Mouse (Mus musculus) monocyte, adult 59 days (primary cell): ENCODE results near the gene Ngfr. TPM values are rescaled to one million over a fixed set of nuclear protein-coding genes. Genes with fewer than 3 reads are reported as not detected.

Source experiments
- total RNA-seq, 2 experiments: library from RNA; stranded (reverse); gene quantifications; one replicate each; pipeline ENCODE4 v1.2.4; 2023

The Ngfr gene
- total RNA-seq: 1 to 10 TPM in 1 of 2 experiments, under 1 TPM in 1; 0.86 to 1.4 TPM

GRCm38 (mm10) chr11:95587423-95587951, at the start of gene Ngfr:
TSS of gene Ngfr (minus strand) at chr11:95587735.

Other genes starting within 250 kb of the Ngfr start
- gene Slc35b1, start 203.0 kb downstream of the Ngfr start, total RNA-seq: 10 to 100 TPM; 60.8 to 64.1 TPM
- 100 to 1,000 TPM; 139 to 150 TPM for gene Spop, start 173.7 kb downstream of the Ngfr start, total RNA-seq
- gene Nxph3, start 73.2 kb downstream of the Ngfr start, total RNA-seq: not detected
- gene Phb, start 79.2 kb upstream of the Ngfr start, total RNA-seq: 10 to 100 TPM; 49.2 to 53.7 TPM
- 10 to 100 TPM; 43.7 to 44.0 TPM for gene Zfp652, start 124.9 kb upstream of the Ngfr start, total RNA-seq
- gene B130006D01Rik, start 135.9 kb upstream of the Ngfr start, total RNA-seq: 1 to 10 TPM; 1.5 to 2.0 TPM
- gene Phospho1, start 236.8 kb upstream of the Ngfr start, total RNA-seq: 1 to 10 TPM; 2.2 to 5.7 TPM
- gene Gngt2, start 249.5 kb upstream of the Ngfr start, total RNA-seq: 100 to 1,000 TPM; 618 to 647 TPM